Mouse (Mus musculus): ENCODE measurements around the gene Fam227b.

- TF ChIP-seq POLR2A (IDR thresholded peaks at IDR 0.05; ENCODE audit: low read depth, low read length) (no peak), CTCF (IDR thresholded peaks at IDR 0.05; ENCODE audit: borderline replicate concordance, insufficient read depth, low read length) (no peak)
These were observed 212.7 kb downstream of the Fam227b start for GRCm38 (mm10) chr2:125938993-125939642.

Measured in embryonic fibroblast, embryonic 13.5 days (primary cell).